Mouse (Mus musculus) E14TG2a.4 (cell line): ENCODE data around the gene Kif2c.
A peak's percentile ranks its signal among the peaks of the same experiment; 100 is the strongest.

Experiments used
- H3K27me3 ChIP-seq: 2 replicates; pipeline ENCODE4 v1.6.1; 2014; ENCODE audit warnings: low read length, control low read depth; ENCODE audit not compliant: insufficient read depth
- H3K36me3 ChIP-seq: 2 replicates; pipeline ENCODE4 v1.6.1; 2014; ENCODE audit warnings: low read length, control low read depth; ENCODE audit not compliant: insufficient read depth
- H3K4me1 ChIP-seq: replicated peaks from 2 replicates; pipeline ENCODE4 v1.6.1; 2014; ENCODE audit warnings: low read depth, low read length, control low read depth
- H3K4me3 ChIP-seq: replicated peaks from 2 replicates; pipeline ENCODE4 v1.5.1; 2014; ENCODE audit warnings: mild to moderate bottlenecking, low read length
- H3K9me3 ChIP-seq: 2 replicates; pipeline ENCODE4 v1.6.1; 2014; ENCODE audit warnings: low read length, control low read depth
- CTCF ChIP-seq: conservative IDR thresholded peaks from 2 replicates; pipeline ENCODE4 v1.5.1; 2014; ENCODE audit warnings: low read length
- NANOG ChIP-seq: IDR thresholded peaks from 2 replicates; pipeline ENCODE4 v1.6.1; 2014; ENCODE audit warnings: borderline replicate concordance, low read length, mixed read lengths
- POU5F1 ChIP-seq: IDR thresholded peaks from 2 replicates; pipeline ENCODE4 v1.6.1; 2014; ENCODE audit warnings: low read length, borderline replicate concordance

The Kif2c gene

DNA sequence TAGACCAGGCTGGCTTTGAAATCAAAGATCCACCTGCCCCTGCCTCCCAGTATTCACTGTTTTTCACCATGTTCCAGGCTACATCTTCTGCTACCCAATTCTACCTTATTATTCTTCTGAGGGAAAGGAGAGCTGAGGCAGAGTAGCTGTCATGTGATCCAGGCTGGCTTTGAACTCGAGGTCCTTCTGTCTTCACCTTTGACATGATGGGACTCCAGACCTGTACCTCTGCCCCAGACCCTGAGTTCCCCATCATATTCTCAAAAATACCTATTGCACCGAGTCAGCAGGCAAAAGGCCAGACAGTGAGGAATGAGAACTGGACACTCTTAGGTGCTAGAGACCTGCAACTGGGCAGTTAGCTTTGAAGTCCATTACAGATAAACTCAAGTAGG lies 47.8 kb downstream of the Kif2c start:
- peak overlapping the region; percentile 91 for H3K4me3 ChIP-seq
- peaks cover 87% of the 10 kb centered on the region for H3K4me1 ChIP-seq
- peaks cover 11% of the 10 kb centered on the region for H3K27me3 ChIP-seq
- peaks cover 28% of the 10 kb centered on the region for H3K36me3 ChIP-seq
- no peaks in the 10 kb centered on the region for H3K9me3 ChIP-seq
- TF ChIP-seq CTCF (no peak), NANOG (no peak), POU5F1 (no peak)

DNA sequence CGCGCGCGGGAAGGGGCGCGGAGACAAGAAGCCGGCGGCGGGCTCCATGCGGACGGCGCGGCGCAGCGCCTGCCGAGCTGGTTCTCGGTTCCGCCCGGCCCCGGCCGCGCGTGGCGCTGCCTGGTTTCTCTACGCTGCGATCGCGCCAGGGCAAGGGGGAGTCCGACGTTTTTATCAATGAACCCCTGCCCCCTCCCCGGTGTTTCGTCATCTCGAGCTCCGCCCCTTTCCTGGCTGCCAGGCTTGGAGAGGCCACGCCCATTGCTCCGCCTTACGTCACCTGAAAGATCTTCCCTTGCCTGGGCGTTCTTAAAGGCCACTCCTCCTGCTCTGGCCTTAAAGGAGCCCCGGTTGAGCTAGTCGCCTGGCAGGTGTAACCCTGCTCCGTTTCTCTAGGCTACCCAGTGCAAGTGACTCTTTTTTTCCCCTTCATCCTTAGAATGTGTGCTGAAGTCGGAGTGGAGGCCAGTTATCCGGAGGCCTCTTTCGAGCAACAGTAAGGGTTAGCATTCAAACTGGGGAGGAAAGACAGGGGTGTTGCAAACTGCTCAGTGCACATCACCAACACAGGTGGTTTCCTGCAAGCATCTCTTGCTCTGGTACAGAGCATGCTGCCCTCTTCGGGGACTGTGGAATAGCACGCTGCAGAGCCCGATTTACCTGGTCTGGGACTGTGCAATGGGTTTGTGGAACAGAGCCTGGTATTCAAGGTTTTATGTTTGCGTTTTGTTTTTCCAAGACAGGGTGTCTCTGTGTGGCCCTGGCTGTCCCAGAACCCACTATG lies 48.4 kb downstream of the Kif2c start, which contains the start of gene Plk3:
Gene Plk3, minus strand, starts transcription at position 147 of the 784 bp plus-strand sequence.
- peaks cover 34% of the 10 kb centered on the region for H3K36me3 ChIP-seq
- H3K4me3 ChIP-seq, result peak within 1 kb of the TSS; percentile 91
- peaks cover 11% of the 10 kb centered on the region for H3K27me3 ChIP-seq
- no peaks in the 10 kb centered on the region for H3K9me3 ChIP-seq
- peaks cover 88% of the 10 kb centered on the region for H3K4me1 ChIP-seq
- no peak for TF ChIP-seq POU5F1
- no peak for TF ChIP-seq NANOG
- TF ChIP-seq CTCF, result no peak

DNA sequence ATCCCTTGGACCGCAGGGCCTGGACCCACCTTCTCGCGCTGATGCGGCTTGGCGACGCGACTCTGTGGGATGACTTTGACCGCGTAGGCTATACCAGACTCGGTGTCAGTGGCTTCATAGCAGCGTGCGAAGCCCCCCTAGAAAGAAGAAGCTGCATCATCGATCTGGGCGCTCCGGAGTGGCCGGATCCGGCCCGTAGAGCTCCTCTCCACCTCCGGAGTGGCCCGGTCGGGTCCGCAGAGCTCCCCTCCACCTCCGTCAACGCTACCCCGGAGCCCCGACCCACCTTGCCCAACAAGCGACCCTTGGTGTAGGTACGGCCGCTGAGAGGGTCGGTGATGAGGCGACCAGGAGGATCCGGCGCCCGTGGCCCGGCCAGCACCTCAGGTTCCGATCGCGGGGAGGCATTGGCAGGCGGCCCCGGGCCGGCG lies 49.1 kb downstream of the Kif2c start:
- H3K36me3 ChIP-seq, result peaks cover 40% of the 10 kb centered on the region
- H3K9me3 ChIP-seq, result no peaks in the 10 kb centered on the region
- peak overlapping the region; percentile 91 for H3K4me3 ChIP-seq
- peaks cover 11% of the 10 kb centered on the region for H3K27me3 ChIP-seq
- H3K4me1 ChIP-seq, result peaks cover 91% of the 10 kb centered on the region
- no peak for TF ChIP-seq CTCF
- no peak for TF ChIP-seq NANOG
- no peak for TF ChIP-seq POU5F1

DNA sequence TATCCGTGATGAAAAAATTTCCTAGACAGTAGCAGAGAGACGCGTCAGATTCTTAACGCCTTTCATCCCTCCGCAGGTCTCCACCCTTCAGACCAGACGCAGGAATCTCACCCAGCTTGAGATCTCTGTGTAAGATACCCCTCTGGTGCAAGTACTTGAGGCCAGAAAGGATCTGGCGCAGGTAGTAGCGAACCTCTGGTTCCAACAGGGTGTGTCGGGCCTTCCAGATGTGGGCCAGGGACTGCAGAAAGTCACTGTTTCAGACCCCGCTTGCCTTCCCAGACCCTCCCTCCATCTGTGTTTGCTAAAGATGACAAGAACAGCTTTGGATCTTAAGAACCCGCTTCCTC lies 49.7 kb downstream of the Kif2c start:
- TF ChIP-seq CTCF, result no peak
- no peak for TF ChIP-seq NANOG
- no peak for TF ChIP-seq POU5F1

DNA sequence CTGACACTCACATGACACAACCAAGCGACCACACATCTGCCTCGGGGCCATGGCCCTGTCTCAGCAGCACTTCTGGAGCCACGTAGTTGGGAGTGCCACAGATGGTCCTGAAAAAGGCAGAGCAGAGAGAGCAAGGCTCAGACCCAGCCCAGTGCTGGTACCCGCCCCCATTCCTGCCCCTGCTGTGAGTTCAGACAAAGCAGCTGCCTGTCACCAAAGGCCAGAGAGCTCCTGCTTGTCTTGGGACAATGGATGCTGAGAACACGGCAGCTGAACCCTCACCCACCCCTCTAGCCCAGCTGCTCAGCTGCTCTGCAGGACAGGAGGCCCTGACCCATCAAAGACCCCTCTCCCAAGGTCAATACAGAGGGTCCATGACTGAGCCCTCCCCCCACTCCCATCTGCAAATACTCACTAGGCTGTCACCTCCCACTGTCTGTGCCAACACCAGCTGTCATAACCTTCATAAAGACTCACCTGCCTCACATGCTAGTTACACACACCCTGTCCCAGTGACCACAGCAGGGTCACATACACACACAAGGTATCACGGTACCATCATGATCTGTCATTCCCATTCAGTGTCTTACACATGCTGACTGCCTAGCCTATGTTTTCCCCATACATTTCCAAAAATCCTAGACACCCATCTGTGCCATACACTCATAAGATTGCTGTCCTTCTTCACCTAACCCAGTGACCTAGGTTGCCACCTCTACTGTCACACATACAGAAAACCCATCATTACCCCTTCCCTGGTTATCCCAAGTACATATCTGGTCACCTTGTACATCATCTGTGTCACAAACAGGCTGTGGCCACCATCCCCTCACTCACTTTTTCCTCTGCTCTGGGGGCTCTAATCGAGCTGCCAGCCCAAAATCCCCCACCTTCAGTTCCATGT lies 50.3 kb downstream of the Kif2c start:
- no peaks in the 10 kb centered on the region for H3K9me3 ChIP-seq
- TF ChIP-seq CTCF, result no peak
- peak; percentile 29; the same call in 1 of the 2 replicates for TF ChIP-seq NANOG
- H3K4me3 ChIP-seq, result peak overlapping the region; percentile 91
- H3K27me3 ChIP-seq, result peaks cover 11% of the 10 kb centered on the region
- peaks cover 53% of the 10 kb centered on the region for H3K36me3 ChIP-seq
- peaks cover 92% of the 10 kb centered on the region for H3K4me1 ChIP-seq

More for the DNA sequence above, 49.7 kb downstream of the Kif2c start:
- Histone ChIP-seq H3K27me3 (peaks cover 11% of the 10 kb centered on the region), H3K36me3 (peaks cover 47% of the 10 kb centered on the region), H3K9me3 (no peaks in the 10 kb centered on the region), H3K4me1 (peaks cover 91% of the 10 kb centered on the region), H3K4me3 (peak overlapping the region; percentile 91)

DNA sequence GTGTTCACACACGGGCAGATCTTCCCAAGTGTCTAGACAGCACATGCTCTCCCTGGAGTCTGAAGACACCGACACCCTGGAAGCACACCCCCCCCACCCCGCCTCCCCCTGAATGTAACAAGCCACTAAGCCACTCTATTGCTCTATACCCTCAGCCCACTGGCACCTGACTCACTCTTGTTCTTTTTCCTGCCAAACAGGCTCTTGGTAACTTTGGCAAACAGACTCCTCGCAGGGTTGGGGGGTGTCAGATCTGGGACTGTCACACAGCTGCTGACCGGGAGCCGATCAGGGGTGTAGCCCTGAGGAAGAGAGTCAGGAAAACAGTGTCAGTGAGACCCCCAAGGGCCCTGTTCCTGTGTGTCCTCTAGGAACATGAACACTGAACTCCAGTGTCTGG lies 51.2 kb downstream of the Kif2c start:
- H3K36me3 ChIP-seq, result peaks cover 60% of the 10 kb centered on the region
- TF ChIP-seq POU5F1, result no peak
- no peak for TF ChIP-seq CTCF
- no peak for TF ChIP-seq NANOG

DNA sequence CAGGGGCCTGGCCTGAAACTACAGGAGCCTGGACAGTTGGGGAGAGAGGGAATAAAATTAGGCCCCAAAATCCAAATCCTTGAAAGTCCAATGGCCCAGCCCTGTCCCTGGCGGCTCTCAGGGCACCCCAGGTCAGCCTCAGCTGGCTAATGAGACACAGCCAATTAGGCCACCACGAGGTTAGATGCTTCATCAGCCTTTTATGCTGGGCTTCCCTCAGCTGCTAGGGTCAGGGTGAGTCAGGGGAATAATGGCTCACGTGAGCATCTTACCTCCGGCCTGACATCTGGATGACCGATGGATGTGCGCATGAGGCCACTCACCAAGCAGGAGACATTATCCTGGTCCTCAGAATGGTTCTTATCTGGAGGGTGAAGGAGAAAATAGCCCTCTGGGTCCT lies 51.6 kb downstream of the Kif2c start:
- H3K36me3 ChIP-seq, result peaks cover 60% of the 10 kb centered on the region
- peaks cover 11% of the 10 kb centered on the region for H3K27me3 ChIP-seq
- H3K4me1 ChIP-seq, result peaks cover 94% of the 10 kb centered on the region
- TF ChIP-seq POU5F1, result no peak
- TF ChIP-seq CTCF, result no peak
- TF ChIP-seq NANOG, result no peak
- peak overlapping the region; percentile 91 for H3K4me3 ChIP-seq
- no peaks in the 10 kb centered on the region for H3K9me3 ChIP-seq

More for the DNA sequence above, 51.2 kb downstream of the Kif2c start:
- peak overlapping the region; percentile 91 for H3K4me3 ChIP-seq
- H3K27me3 ChIP-seq, result peaks cover 11% of the 10 kb centered on the region
- H3K4me1 ChIP-seq, result peaks cover 94% of the 10 kb centered on the region
- H3K9me3 ChIP-seq, result no peaks in the 10 kb centered on the region

DNA sequence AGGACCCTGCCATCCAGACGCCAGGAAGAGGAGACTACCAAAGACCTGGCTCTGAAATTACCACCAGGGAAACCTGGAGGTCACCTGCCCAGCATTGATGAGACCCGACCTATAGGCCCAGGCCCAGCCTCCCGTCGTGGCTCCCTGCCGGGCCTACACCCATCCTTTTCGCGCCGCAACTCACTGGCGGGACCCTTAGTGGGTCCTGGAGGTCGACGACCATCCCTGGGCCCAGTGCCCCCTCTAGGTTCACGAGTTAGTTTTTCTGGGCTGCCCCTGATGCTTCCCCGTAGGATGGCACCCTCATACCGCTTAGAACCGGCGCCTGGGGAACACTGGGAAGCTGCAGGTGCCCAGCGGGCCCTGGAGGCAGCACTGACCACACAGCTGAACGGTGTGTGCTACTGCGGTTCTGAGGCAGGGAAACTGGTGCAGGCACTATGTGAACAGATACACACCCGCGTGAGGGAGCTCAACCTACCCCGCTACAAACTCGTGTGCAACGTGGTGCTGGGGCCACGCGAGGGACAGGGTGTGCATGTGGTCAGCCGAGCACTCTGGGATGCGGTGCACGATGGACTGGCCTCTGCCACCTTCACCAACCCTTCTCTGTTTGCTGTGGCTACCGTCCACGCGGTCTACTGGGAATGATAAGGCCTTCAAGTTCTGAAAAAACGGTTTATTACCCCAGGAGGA lies 54.3 kb downstream of the Kif2c start:
- H3K36me3 ChIP-seq, result peaks cover 70% of the 10 kb centered on the region
- no peaks in the 10 kb centered on the region for H3K9me3 ChIP-seq
- TF ChIP-seq POU5F1 (no peak), CTCF (no peak), NANOG (no peak)
- H3K4me3 ChIP-seq, result peak overlapping the region; percentile 58
- H3K4me1 ChIP-seq, result peaks cover 100% of the 10 kb centered on the region
- H3K27me3 ChIP-seq, result peaks cover 7% of the 10 kb centered on the region
